Mouse (Mus musculus): ENCODE measurements around the gene Klf2.
A peak's percentile ranks its signal among the peaks of the same experiment; 100 is the strongest.

Klf2 gene

GRCm38 (mm10) chr8:72305210-72305905 lies 13.5 kb upstream of the Klf2 start, which contains the start of gene Gm10282:
Gm10282 (minus strand) TSS chr8:72305260.
- DNase-seq (ENCODE audit: low spot score in 2 of 2), result no peak

DNA sequence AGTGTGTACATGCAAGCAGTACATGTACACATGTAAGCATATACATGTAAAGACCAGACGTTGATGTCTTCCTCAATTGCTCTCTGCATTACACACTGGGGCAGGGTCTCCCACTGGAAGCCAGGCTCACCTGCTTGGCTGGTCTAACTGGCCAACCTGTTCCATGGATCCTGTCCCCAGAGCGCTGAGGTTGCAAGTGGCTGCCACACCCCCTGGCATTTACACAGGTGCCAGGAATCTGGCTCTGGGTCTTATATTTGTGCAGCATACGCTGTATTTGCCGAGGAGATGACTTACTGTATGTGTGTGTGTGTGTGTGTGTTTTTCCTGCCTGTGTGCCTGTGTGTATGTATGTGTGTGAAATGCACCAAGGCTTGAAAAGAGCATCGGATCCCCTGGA lies 11.9 kb upstream of the Klf2 start:
- DNase-seq (ENCODE audit: low spot score in 2 of 2), result no peak

- no peak for DNase-seq (ENCODE audit: low spot score in 2 of 2)
Observed at GRCm38 (mm10) chr8:72308276-72308675, 10.6 kb upstream of the Klf2 start.

DNA sequence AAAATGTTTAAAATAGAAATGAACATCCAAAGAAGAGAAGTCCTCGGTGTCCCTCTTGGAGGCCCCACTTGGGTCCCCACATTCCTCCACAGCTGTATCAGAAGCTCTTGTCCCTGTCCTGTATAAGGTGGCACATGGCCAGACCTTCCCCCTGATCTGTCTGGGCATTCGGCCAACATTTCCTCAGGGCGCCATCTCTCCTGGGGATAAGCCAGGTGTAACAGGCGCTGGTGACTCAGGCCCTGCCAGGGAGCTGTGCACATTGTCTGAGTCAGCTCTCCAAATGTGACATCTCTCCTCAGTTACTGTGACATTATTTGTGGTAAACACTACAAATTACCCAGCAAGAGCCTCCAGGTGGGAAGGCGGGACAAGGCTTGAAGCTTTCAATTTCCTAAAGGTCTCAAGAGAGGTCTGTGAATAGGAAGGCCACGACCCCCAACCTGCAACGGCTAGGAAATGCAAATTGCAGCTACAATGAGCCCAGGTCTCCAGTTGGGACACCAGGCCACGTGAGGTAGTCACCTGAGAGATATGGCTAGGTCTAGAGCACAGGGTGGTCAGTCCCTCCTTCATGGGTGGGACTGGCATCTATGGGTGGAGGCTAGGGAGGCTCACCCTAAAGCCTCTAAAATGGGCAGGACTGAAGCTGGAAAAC lies 7.9 kb upstream of the Klf2 start:
- DNase-seq (ENCODE audit: low spot score in 2 of 2), result peak; percentile 61 to 64

DNA sequence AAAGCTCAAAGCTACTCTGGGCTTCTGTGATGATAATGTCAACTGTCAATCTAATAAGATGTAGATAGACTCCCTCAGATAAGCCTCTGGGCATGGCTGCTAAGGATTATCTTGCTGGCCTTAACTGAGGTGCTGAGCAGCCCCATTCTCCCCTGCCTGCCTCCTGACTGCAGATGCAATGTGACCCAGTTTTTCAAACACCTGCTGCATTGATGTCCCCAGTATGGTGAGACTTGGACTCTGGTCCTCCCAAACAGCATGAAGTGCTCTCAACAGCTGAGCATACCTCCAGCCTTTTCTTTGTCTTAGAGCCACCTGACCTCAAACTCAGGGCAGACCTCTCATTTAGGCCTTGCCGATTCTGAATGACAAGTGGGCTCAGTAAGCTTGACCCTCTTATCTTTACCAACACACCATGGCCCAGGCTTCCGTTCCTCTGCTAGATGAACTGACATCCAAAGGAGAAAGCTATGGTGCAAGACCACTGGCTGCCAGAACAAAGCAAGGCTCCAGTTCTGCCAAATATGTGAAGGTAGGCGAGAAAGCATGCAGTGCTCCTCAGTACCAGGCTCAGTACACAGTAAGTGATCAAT lies 5.8 kb upstream of the Klf2 start:
- no peak for DNase-seq (ENCODE audit: low spot score in 2 of 2)

DNA sequence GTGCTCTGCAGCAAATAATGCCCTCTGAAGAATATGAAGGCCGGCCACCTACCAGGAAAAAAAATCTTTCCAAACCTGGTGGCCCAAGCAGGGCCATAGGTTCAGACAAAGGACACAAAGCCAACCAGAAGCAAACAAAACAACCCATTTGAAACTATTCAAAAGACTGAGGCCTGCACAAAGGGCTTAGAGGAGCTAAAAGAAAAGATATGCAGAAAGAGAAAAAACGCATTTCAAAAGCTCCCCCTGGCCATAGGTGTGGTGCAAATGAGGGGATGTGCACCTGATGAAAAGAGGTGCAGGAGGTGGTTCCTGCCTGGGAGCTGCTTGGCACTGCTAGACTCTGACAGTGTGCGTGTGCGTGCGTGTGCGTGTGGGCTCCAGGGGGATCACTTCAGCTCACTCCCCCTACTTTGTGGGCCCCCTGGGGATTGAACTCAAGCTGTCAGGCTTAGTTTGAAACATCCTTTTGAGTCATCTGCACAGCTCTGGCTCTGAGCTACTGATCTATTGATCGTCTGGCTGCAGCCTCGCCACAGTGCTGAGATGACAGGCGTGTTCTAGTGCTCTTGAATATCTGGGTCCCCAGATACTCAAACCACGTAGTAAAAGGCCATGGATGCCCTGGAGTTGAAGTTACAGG lies 2.7 kb upstream of the Klf2 start:
- DNase-seq (ENCODE audit: low spot score in 2 of 2), result no peak

GRCm38 (mm10) chr8:72317741-72318301 lies 1.0 kb upstream of the Klf2 start:
- DNase-seq (ENCODE audit: low spot score in 2 of 2), result no peak

GRCm38 (mm10) chr8:72319397-72319796 lies 564 bp downstream of the Klf2 start:
- no peak for DNase-seq (ENCODE audit: low spot score in 2 of 2)

- no peak for DNase-seq (ENCODE audit: low spot score in 2 of 2)
Observed at GRCm38 (mm10) chr8:72319921-72320802, 1.3 kb downstream of the Klf2 start.

- DNase-seq (ENCODE audit: low spot score in 2 of 2), result no peak
Observed at GRCm38 (mm10) chr8:72320803-72321583, 2.2 kb downstream of the Klf2 start.

GRCm38 (mm10) chr8:72321635-72322441 lies 3.0 kb downstream of the Klf2 start:
- no peak for DNase-seq (ENCODE audit: low spot score in 2 of 2)

- no peak for DNase-seq (ENCODE audit: low spot score in 2 of 2)
Observed at GRCm38 (mm10) chr8:72322471-72322889, 3.6 kb downstream of the Klf2 start.

- DNase-seq (ENCODE audit: low spot score in 2 of 2), result no peak
Observed at GRCm38 (mm10) chr8:72323131-72323725, 4.4 kb downstream of the Klf2 start.

GRCm38 (mm10) chr8:72324036-72324706 lies 5.3 kb downstream of the Klf2 start:
- no peak for DNase-seq (ENCODE audit: low spot score in 2 of 2)

GRCm38 (mm10) chr8:72324708-72325107 lies 5.9 kb downstream of the Klf2 start:
- DNase-seq (ENCODE audit: low spot score in 2 of 2), result no peak

DNA sequence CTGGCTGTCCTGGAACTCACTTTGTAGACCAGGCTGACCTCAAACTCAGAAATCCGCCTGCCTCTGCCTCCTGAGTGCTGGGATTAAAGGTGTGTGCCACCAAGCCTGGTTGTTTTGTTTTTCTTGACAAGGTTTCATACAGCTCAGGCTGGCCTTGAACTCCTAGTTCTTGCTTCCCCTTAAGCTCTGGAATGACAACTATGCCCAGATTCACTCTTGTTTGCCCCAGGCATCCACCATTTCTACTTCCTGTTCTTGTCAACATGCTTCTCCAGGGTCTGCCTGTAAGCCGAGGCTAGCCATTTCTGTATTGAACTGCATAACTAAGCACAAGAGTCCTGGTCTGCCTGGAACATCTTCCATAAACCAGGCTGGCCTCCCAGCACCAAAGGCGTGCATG lies 10.3 kb downstream of the Klf2 start:
- no peak for DNase-seq (ENCODE audit: low spot score in 2 of 2)

DNA sequence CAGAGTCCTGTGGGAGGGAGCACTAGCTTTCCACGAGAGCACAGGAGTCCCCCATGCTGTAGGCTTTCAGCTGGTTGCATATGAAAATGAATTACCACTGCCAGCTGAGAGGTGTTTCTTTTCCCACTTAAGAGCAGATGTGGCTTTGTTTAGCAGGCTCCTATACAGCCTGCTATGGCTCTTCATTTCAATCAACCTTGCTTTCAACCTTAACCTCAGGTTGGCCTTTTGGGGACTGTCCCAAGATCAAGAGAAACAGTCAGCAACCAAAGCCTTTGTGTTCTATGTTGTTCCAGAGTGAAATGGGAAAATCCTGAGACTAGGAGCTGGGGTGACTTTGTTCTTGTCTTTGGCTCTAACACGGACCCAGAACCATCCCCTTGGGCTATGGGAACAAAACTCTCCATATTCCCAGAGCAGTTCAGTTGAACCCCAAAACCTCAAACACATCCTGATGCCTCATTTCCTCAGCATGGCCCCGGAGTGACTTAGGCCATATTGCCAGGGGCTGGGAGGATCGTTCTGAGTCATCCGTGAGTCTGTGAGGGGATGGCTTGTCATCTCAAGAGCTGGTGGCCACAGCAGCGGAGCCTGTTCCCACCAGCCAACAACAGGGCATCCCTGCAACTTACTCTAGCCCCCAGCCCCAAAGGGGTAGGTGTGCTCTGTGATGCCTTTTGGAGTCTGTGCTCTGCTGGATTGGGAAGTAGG lies 12.1 kb downstream of the Klf2 start:
- no peak for DNase-seq (ENCODE audit: low spot score in 2 of 2)

DNA sequence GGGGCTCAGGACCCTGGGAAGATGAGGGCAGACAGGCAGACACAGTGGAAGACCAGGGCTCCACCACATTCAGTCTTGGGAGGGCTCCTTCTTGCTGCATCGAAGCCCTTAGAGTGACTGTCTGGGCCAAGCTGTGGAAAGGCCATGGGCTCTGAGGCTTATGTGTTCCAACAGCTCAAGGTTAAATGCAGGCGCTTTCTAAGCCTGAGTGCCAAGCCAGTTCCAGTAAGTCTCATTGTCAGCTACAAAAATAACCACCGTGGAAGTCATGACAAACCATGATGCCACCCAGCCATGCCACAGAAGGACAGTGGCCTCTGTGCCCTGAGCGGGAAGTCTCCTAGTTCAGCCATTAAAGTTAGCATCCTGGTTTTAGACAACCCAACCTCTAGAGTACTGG lies 12.8 kb downstream of the Klf2 start:
- DNase-seq (ENCODE audit: low spot score in 2 of 2), result no peak
